Mouse (Mus musculus) colon, adult 2 months (tissue): Measurements from ENCODE around the gene Galk2. TPM values are rescaled to one million over a fixed set of nuclear protein-coding genes. Genes with fewer than 3 reads are reported as not detected.

Experiments
- polyA plus RNA-seq: library from polyadenylated mRNA; depleted of rRNA; stranded (reverse); fragments of >200 nt; gene quantifications from 2 replicates; pipeline ENCODE4 v1.2.3, GENCODE M21; 2012; rRNA removed

Galk2 gene
- 19.6 and 20.8 TPM in 2 replicates for polyA plus RNA-seq

DNA sequence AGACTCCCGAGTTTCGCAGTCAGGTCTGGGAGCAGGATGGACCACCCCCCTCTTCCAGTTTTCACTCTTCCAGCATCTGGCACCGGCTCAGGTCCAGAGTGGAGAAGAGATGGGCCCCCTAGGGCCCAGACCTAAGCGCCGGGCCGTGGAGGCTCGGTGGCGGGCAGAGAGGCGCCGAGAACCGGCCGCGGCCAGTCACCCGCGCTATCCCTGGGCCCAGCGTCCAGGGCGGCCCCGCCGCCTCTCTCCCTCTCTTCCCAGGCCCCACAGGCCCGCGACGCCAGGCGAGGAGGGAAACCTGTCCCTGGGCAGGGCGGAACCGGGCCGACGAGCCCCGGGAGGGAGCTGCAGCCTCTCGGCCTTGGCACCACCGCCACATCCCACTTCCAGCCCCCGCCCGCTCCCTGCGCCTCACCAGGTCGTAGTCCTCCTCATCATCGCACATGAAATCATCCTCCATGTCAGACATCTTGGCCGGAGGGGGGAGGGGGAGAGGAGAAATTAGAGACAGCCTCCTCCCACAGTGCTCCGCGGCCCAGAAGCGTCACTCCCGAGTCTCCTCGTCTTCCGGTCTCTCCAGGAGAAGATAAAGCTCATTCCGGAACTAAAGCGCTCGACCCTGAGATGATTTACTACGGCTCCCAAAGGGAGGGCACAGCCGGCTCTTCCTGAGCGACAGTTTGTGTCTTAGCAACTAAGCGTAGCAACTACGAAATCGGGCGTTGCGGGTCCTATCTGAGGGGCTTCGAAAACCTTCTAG, at the start of gene Galk2, which contains the start of gene Cops2:
Gene Galk2, plus strand, starts transcription at position 589 of the 760 bp plus-strand sequence.
Gene Cops2, minus strand, starts transcription at position 619 of the 760 bp plus-strand sequence.

Other genes with a start within 250 kb of the Galk2 start
- gene Cep152, start 234.0 kb upstream of the Galk2 start, polyA plus RNA-seq: 1.1 and 1.3 TPM in 2 replicates
- 11.8 and 18.4 TPM in 2 replicates for gene Eid1, start 186.0 kb upstream of the Galk2 start, polyA plus RNA-seq
- 0.64 TPM in 2 replicates for gene Shc4, start 135.0 kb upstream of the Galk2 start, polyA plus RNA-seq
- gene Secisbp2l, start 76.2 kb upstream of the Galk2 start, polyA plus RNA-seq: 9.8 and 10.0 TPM in 2 replicates
- gene Cops2, start within 50 bp of the Galk2 start, polyA plus RNA-seq: 2.2 and 3.9 TPM in 2 replicates
- 3.4 and 5.6 TPM in 2 replicates for gene Fgf7, start 175.5 kb downstream of the Galk2 start, polyA plus RNA-seq